Mouse (Mus musculus) monocyte, adult 5-6 weeks (primary cell): ENCODE measurements around the gene H2-DMb2. TPM values are rescaled to one million over a fixed set of nuclear protein-coding genes. Genes with fewer than 3 reads are reported as not detected.
"Not testable (repeated sequence)": the region's sequence is repeated elsewhere in the genome, so short reads cannot be mapped to it uniquely, and the experiment has no call there.

ENCODE experiments used
- ATAC-seq: fragments of 153-309, 156-312 bp; replicated peaks from 2 replicates; pipeline ENCODE4 v1.8.0; 2017; ENCODE audit warnings: mild to moderate bottlenecking; ENCODE audit not compliant: low TSS enrichment, insufficient number of reproducible peaks, severe bottlenecking, poor library complexity, low FRiP score
- total RNA-seq: library from RNA; stranded (forward); fragments of 200-1000, 200-491, 200-594 nt; gene quantifications from 3 replicates; pipeline ENCODE4 v1.2.3, GENCODE M21; 2017

The H2-DMb2 gene
- total RNA-seq, 1 experiment from 2014 or later, result 98.5 TPM

- 0 out of 2 replicates have a peak, but pooled peaks have one; percentile 7 for ATAC-seq
Observed at GRCm38 (mm10) chr17:34130073-34130947, 12.8 kb upstream of the H2-DMb2 start.

- no peak for ATAC-seq
Observed at GRCm38 (mm10) chr17:34131911-34132310, 11.2 kb upstream of the H2-DMb2 start.

- no peak for ATAC-seq
Observed at GRCm38 (mm10) chr17:34133289-34133688, 9.8 kb upstream of the H2-DMb2 start.

GRCm38 (mm10) chr17:34134451-34134850, 8.7 kb upstream of the H2-DMb2 start:
- ATAC-seq, result no peak

- ATAC-seq, result peak; percentile 94
Observed at GRCm38 (mm10) chr17:34135297-34136224, 7.5 kb upstream of the H2-DMb2 start.

GRCm38 (mm10) chr17:34137601-34138000, 5.5 kb upstream of the H2-DMb2 start:
- no peak for ATAC-seq

- ATAC-seq, result no peak
Observed at GRCm38 (mm10) chr17:34138655-34139054, 4.5 kb upstream of the H2-DMb2 start.

- no peak for ATAC-seq
Observed at GRCm38 (mm10) chr17:34139416-34139815, 3.7 kb upstream of the H2-DMb2 start.

- no peak for ATAC-seq
Observed at GRCm38 (mm10) chr17:34140240-34140639, 2.9 kb upstream of the H2-DMb2 start.

GRCm38 (mm10) chr17:34141448-34141847, 1.7 kb upstream of the H2-DMb2 start:
- ATAC-seq, result no peak

GRCm38 (mm10) chr17:34142456-34143010, 574 bp upstream of the H2-DMb2 start:
- ATAC-seq, result no peak

GRCm38 (mm10) chr17:34143461-34143860, 354 bp downstream of the H2-DMb2 start:
- ATAC-seq, result no peak

GRCm38 (mm10) chr17:34144221-34144620, 1.1 kb downstream of the H2-DMb2 start:
- not testable (repeated sequence) for ATAC-seq

- ATAC-seq, result peak; percentile 18; the same call in 1 of the 2 replicates
Observed at GRCm38 (mm10) chr17:34144960-34145371, 1.9 kb downstream of the H2-DMb2 start.

GRCm38 (mm10) chr17:34152923-34153322, 9.8 kb downstream of the H2-DMb2 start, which contains the start of gene H2-DMb1:
Gene H2-DMb1, plus strand, starts transcription at chr17:34153072.
- ATAC-seq, result peak; percentile 75

GRCm38 (mm10) chr17:34155534-34155933, 12.4 kb downstream of the H2-DMb2 start:
- ATAC-seq, result no peak

GRCm38 (mm10) chr17:34164202-34164895, 21.2 kb downstream of the H2-DMb2 start:
- no peak for ATAC-seq

GRCm38 (mm10) chr17:34165033-34165730, 22.1 kb downstream of the H2-DMb2 start:
- ATAC-seq, result peak; percentile 51
